Mouse (Mus musculus) kidney, postnatal 0 days (tissue): ENCODE data around the gene Pibf1. TPM values are rescaled to one million over a fixed set of nuclear protein-coding genes. Genes with fewer than 3 reads are reported as not detected.

Source experiments
- ATAC-seq: fragments of 200-750 bp; cut with Nextera tagmentation; replicated peaks from 2 replicates; pipeline ENCODE4 v1.8.0; 2017; ENCODE audit warnings: low read depth, moderate number of reproducible peaks, moderate TSS enrichment, moderate library complexity; ENCODE audit not compliant: low FRiP score
- DNase-seq: peaks from one replicate; pipeline ENCODE4 v3.0.0-alpha.2; 2016; ENCODE audit warnings: low spot score
- H3K27ac ChIP-seq: fragments of 300-500 bp; sonication (generic); 2 replicates; pipeline ENCODE4 v1.5.1; 2014; ENCODE audit warnings: mild to moderate bottlenecking
- H3K27me3 ChIP-seq: fragments of 300-500 bp; sonication (generic); 2 replicates; pipeline ENCODE4 v1.6.1; 2014; ENCODE audit warnings: low read length, mixed read lengths; ENCODE audit not compliant: insufficient read depth
- H3K36me3 ChIP-seq: fragments of 300-500 bp; sonication (generic); 2 replicates; pipeline ENCODE4 v1.6.1; 2014; ENCODE audit warnings: low read length, mixed read lengths; ENCODE audit not compliant: insufficient read depth
- H3K4me1 ChIP-seq: fragments of 300-500 bp; sonication (generic); replicated peaks from 2 replicates; pipeline ENCODE4 v1.6.1; 2014; ENCODE audit warnings: antibody characterized with exemption, low read length, mixed read lengths; ENCODE audit not compliant: insufficient read depth
- H3K4me2 ChIP-seq: fragments of 300-500 bp; sonication (generic); 2 replicates; pipeline ENCODE4 v1.6.1; 2014; ENCODE audit warnings: mild to moderate bottlenecking, low read length, moderate library complexity, mixed read lengths
- H3K4me3 ChIP-seq: fragments of 300-500 bp; sonication (generic); replicated peaks from 2 replicates; pipeline ENCODE4 v1.5.1; 2014; ENCODE audit warnings: low read depth, low read length
- H3K9ac ChIP-seq: fragments of 300-500 bp; sonication (generic); 2 replicates; pipeline ENCODE4 v1.6.1; 2014; ENCODE audit warnings: low read depth, low read length
- H3K9me3 ChIP-seq: fragments of 300-500 bp; sonication (generic); replicated peaks from 2 replicates; pipeline ENCODE4 v1.6.1; 2016; ENCODE audit warnings: low read length, inconsistent platforms, mixed read lengths
- CTCF ChIP-seq: IDR thresholded peaks from 2 replicates; pipeline ENCODE4 v1.5.1; 2016; ENCODE audit warnings: antibody characterized with exemption, low read depth, mild to moderate bottlenecking, moderate library complexity
- WGBS: fragments of 180-500 bp; shearing (Covaris S2); extraction: QIAGEN DNeasy Blood & Tissue Kit; methylation state at CpG from one replicate; pipeline ENCODE4 v1.1.7; 2014; 5-methylcytosine and 5-hydroxymethylcytosine counted together
- polyA plus RNA-seq: library from polyadenylated mRNA; unstranded; fragments of >200 nt; fragmentation: Nextera tagmentation; extraction: Ambion mirVana; gene quantifications from 2 replicates; pipeline ENCODE4 v1.2.1, GENCODE M21; 2015

The Pibf1 gene
- polyA plus RNA-seq, 1 experiment from 2014 or later: 12.7 TPM

DNA sequence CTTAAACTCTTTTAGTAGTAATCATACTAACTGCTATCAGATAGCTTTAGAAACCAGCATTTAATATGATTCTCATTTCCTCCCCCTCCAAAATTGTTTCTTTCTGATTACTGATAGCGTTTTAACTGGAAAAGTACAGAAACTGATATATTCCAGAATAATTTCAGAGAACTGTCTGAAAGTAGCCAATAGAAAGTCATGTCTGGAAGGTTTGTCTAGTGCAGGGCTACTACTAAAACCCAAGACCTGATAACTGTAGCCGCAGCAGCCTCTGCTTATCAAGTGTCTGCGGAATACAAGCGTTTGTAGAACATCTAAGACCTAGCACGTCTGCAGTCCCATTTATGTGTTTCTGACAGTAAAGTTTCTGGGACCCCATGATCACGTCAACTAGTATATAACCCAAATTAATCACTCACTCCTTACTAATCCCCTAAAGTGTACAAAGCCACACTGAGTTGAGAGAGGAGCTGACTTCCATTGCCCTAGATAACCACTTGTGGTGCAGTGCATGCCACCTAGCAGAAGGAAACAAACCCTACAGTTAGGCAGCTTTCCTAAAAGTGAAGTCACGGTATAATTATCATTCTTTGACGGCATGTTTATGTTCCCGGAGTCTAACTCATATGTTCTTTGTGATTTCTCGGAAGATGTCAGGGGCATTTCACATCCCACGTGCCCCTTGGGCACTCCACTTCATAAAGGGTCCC lies 130.0 kb downstream of the Pibf1 start:
- no peaks in the 10 kb centered on the region for H3K36me3 ChIP-seq
- no peak overlapping the region for H3K9ac ChIP-seq
- H3K27ac ChIP-seq: no peak overlapping the region
- H3K9me3 ChIP-seq: no peaks in the 10 kb centered on the region
- no peaks in the 10 kb centered on the region for H3K4me1 ChIP-seq
- WGBS: 86% methylated on average over 11 of the region's 11 CpGs
- DNase-seq: no peak
- no peak overlapping the region for H3K4me3 ChIP-seq
- no peak overlapping the region for H3K4me2 ChIP-seq
- no peaks in the 10 kb centered on the region for H3K27me3 ChIP-seq
- ATAC-seq: no peak
- no peak for TF ChIP-seq CTCF

DNA sequence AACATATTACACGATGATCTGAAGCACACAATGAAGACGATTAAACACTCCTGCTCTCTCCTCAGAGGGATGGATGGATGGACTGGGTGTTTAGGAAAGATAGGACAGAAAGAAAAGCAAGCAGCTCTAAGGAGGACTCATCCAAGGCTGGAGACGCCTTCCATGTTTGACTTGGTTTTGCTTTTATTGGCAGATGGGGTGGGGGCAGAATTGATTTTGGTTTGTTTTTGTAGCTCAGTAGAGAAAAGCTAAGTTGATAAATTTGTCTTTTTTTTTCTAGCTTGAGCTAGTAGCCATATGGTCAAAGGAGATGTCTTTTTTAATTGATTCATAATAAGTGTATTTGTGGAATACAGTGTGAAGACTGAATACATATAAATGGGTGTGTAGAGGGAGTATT lies 133.8 kb downstream of the Pibf1 start:
- no peak for ATAC-seq
- Histone ChIP-seq H3K9me3 (no peaks in the 10 kb centered on the region), H3K36me3 (no peaks in the 10 kb centered on the region), H3K4me1 (no peaks in the 10 kb centered on the region), H3K27me3 (no peaks in the 10 kb centered on the region), H3K9ac (no peak overlapping the region), H3K4me2 (no peak overlapping the region), H3K27ac (no peak overlapping the region), H3K4me3 (no peak overlapping the region)
- DNase-seq: no peak
- no peak for TF ChIP-seq CTCF
- 94% methylated on average over 3 of the region's 3 CpGs for WGBS

DNA sequence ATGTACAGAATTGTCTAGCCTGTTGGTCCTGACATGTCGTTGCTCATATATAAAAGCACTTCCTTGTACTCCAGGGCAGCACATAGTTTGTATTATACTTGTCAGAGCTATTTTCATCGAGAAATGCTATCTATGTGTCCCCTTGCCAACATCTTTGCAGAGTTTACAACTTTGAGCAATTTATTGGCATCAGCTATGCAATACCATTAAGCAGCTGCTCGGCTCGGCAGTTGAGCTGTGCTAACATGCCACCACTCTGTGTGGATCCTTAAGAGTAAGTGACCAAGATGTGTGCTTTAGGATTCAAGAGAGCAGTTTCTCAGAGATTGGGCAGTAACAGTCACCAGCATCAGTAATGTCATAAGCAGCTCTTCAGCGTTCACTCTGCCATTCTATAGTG lies 137.9 kb downstream of the Pibf1 start:
- H3K9ac ChIP-seq: no peak overlapping the region
- no peak for TF ChIP-seq CTCF
- H3K36me3 ChIP-seq: no peaks in the 10 kb centered on the region
- WGBS: 71% methylated on average over 5 of the region's 5 CpGs
- DNase-seq (no peak), ATAC-seq (no peak)
- no peak overlapping the region for H3K27ac ChIP-seq
- H3K9me3 ChIP-seq: no peaks in the 10 kb centered on the region
- H3K4me1 ChIP-seq: no peaks in the 10 kb centered on the region
- no peaks in the 10 kb centered on the region for H3K27me3 ChIP-seq
- no peak overlapping the region for H3K4me2 ChIP-seq
- no peak overlapping the region for H3K4me3 ChIP-seq

DNA sequence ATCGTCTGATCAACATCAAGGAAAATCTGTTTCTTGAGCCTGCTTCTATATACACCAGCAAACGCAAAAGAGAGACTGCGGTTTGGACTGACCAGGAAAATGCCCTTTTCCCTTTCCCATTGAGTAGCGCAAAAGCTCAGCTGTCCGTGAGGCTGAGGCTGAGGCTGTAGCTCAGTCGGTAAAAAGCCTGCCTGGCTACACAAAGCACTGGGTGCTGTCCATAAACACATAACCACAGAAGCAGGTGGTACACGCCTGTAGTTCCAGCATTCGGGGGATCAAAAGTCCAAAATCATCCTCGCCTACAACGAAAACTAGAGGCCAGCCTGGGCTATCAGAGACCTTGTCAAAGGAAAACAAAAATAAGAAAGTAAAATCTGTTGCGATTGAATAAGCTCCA lies 141.3 kb downstream of the Pibf1 start:
- WGBS: 79% methylated on average over 11 of the region's 11 CpGs
- H3K9ac ChIP-seq: no peak overlapping the region
- H3K4me3 ChIP-seq: no peak overlapping the region
- no peaks in the 10 kb centered on the region for H3K4me1 ChIP-seq
- no peaks in the 10 kb centered on the region for H3K27me3 ChIP-seq
- H3K4me2 ChIP-seq: no peak overlapping the region
- 0 out of 2 replicates have a peak, but pooled peaks cover 3% of the 10 kb centered on the region for H3K36me3 ChIP-seq
- H3K27ac ChIP-seq: no peak overlapping the region
- H3K9me3 ChIP-seq: no peaks in the 10 kb centered on the region
- TF ChIP-seq CTCF: no peak
- ATAC-seq (no peak), DNase-seq (no peak)

DNA sequence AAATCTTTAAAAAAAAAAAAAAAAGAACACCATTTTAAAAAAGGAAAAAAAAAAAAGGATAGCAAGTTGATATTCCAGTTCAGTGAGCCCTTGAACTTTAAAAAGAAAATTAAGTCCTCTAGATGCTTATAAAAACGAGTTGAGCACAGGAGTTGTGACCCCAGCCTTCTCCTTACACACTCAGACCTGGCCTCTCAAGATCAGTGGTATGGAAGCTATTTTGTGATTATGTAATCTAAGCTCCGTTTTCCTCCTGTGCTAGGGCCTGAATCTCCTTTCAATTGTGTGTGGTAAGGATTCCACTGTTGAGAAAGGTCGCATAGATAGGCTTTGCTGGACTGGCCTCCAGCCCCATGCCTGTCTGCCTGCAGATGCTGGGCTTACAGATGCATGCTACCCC lies 145.3 kb downstream of the Pibf1 start:
- Histone ChIP-seq H3K9ac (no peak overlapping the region), H3K4me3 (no peak overlapping the region), H3K4me1 (no peaks in the 10 kb centered on the region), H3K36me3 (0 out of 2 replicates have a peak, but pooled peaks cover 15% of the 10 kb centered on the region), H3K9me3 (no peaks in the 10 kb centered on the region), H3K4me2 (no peak overlapping the region), H3K27ac (no peak overlapping the region), H3K27me3 (no peaks in the 10 kb centered on the region)
- no peak for ATAC-seq
- WGBS: 72% methylated on average over 3 of the region's 3 CpGs
- no peak for DNase-seq
- no peak for TF ChIP-seq CTCF

DNA sequence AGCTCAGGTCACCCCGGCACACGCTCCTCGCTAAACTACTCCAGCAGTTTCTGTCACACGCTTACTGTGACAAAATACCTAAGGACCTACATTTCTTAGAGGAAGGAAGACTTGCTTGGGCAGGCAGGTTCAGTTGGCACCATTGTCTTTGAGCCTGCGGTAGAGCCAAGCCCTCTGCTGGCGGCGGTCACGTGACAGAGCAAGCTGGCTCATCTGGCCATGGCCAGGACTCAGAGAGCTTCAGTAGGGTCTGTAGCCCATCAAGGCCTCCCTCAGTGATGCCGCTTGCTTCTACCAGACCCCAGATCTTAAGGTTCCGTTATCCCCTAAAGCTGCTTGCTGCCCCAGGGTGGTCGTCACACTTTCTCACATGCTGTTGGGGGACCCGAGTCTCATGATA lies 162.8 kb downstream of the Pibf1 start:
- Histone ChIP-seq H3K4me1 (no peaks in the 10 kb centered on the region), H3K4me2 (no peak overlapping the region), H3K27me3 (no peaks in the 10 kb centered on the region), H3K27ac (no peak overlapping the region), H3K36me3 (no peaks in the 10 kb centered on the region), H3K9ac (no peak overlapping the region), H3K4me3 (no peak overlapping the region), H3K9me3 (no peaks in the 10 kb centered on the region)
- WGBS: 97% methylated on average over 12 of the region's 12 CpGs
- ATAC-seq (no peak), DNase-seq (no peak)
- TF ChIP-seq CTCF: no peak

DNA sequence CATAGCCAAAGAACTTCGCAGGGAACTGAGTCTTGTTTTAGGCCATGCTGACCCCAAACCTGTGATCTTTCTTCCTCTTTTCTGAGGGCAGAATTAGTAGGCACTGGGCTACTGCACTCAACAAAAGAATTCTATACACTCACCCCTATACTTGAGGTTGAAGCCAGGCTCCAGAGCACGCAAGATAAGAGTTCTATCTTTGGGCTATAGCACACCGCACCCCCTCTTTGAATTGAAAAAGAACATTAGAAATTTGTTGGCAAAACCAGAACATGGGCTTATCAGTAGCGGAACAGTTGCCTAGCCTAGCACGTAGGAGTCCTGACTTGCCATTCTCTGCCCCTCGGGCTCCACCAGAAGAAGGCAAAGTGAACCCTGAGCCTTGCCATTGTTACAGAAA lies 164.6 kb downstream of the Pibf1 start:
- no peak overlapping the region for H3K27ac ChIP-seq
- 90% methylated on average over 6 of the region's 6 CpGs for WGBS
- no peaks in the 10 kb centered on the region for H3K4me1 ChIP-seq
- H3K9ac ChIP-seq: no peak overlapping the region
- no peaks in the 10 kb centered on the region for H3K36me3 ChIP-seq
- no peaks in the 10 kb centered on the region for H3K9me3 ChIP-seq
- ATAC-seq (no peak), DNase-seq (no peak)
- no peak overlapping the region for H3K4me2 ChIP-seq
- no peak for TF ChIP-seq CTCF
- no peaks in the 10 kb centered on the region for H3K27me3 ChIP-seq
- H3K4me3 ChIP-seq: no peak overlapping the region
